Mouse (Mus musculus): ENCODE measurements at regions not wholly inside any gene's neighbourhood (a gene's known extent, or its start where the extent isn't known, plus 50 kb on each side); places are given as distances from the start of the nearest gene placed in this dataset.

GRCm38 (mm10) chr17:51277161-51277560, 98.0 kb upstream of the Tbc1d5 start:
- TF ChIP-seq POLR2AphosphoS2 (IDR thresholded peaks at IDR 0.05; ENCODE audit: insufficient read length, low read depth) (no peak), POLR2A (IDR thresholded peaks at IDR 0.05; ENCODE audit: insufficient read length, low read depth) (no peak), USF1 (IDR thresholded peaks at IDR 0.05; ENCODE audit: low read depth) (no peak), MYOG (IDR thresholded peaks at IDR 0.05; ENCODE audit: control insufficient read depth in 1 of 3, insufficient read depth in 1 of 3, insufficient read length in 2 of 3, low read depth in 2 of 3) (no peak), TCF12 (IDR thresholded peaks at IDR 0.05; ENCODE audit: insufficient read depth, poor library complexity, severe bottlenecking) (no peak), E2F4 (IDR thresholded peaks at IDR 0.05; ENCODE audit: insufficient read depth) (no peak), CEBPB (IDR thresholded peaks at IDR 0.05; ENCODE audit: insufficient read depth, poor library complexity, severe bottlenecking) (no peak), REST (IDR thresholded peaks at IDR 0.05; ENCODE audit: insufficient read depth, insufficient read length) (no peak), TCF3 (IDR thresholded peaks at IDR 0.05; ENCODE audit: insufficient read length, low read depth) (no peak), MAX (IDR thresholded peaks at IDR 0.05; ENCODE audit: low read depth) (no peak), MYOD1 (IDR thresholded peaks at IDR 0.05; ENCODE audit: control insufficient read depth in 1 of 3, insufficient read length in 2 of 3, low read depth in 2 of 3) (no peak)
